Mouse (Mus musculus) mesoderm, embryonic 11.5 days (tissue): ENCODE data around the gene Akap13.
"Not testable (repeated sequence)": the region's sequence is repeated elsewhere in the genome, so short reads cannot be mapped to it uniquely, and the experiment has no call there.

Experiments used
- DNase-seq: peaks from one replicate; pipeline ENCODE4 v3.0.0-alpha.2; 2012; ENCODE audit warnings: low read depth, low spot score

Gene Akap13

DNA sequence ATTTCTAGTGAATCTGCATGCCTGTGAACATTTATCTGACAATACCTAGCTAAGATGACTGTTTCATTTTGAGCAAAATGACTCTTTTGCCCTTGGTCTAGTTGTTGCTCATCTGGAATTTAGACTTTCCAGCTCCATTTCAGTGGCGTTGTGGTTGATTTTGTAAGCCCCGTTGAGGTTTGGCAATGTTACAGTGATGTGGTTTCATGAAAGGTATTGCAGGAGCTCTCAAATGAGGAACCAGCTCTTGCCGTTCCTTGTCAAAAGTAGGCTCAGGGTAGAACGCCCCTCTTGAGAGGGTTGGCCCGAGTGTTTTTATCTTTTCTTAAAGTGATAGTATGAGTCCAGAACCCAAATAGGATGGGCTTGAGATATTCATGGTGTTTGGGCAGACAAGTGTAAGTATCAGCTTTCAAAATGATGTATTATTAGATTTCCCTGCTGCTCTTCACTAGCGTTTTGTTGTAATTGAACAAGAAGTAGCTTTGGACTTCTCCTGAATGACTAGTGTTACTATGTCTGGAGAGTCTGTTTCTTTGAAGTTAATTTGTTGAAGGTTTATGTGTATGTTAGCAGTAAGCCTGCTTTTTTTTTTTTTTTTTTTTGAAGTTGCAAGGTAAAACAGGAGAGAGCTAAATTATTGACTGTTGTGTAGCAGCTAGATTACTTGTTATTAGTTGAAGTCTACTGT, 140.9 kb downstream of the Akap13 start:
- DNase-seq: no peak

DNA sequence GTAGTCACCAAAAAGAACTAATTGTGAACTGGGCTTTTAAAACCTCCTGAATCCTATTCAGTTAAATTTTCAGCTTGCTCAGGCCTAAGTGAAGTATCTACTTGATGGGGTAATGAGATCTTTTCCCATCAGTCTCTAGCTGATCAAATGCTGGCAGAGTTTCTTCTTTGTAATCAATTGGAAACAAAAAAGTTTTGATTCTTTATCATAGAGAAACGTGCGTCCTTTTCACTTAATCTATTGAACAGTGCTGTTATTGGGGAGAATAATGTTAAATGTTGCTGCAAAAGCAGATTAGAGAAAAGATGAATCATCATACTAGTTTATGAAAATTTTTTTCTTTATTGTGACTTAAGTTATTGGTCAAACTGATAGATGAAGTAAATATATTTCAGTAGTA, 142.5 kb downstream of the Akap13 start:
- no peak for DNase-seq

DNA sequence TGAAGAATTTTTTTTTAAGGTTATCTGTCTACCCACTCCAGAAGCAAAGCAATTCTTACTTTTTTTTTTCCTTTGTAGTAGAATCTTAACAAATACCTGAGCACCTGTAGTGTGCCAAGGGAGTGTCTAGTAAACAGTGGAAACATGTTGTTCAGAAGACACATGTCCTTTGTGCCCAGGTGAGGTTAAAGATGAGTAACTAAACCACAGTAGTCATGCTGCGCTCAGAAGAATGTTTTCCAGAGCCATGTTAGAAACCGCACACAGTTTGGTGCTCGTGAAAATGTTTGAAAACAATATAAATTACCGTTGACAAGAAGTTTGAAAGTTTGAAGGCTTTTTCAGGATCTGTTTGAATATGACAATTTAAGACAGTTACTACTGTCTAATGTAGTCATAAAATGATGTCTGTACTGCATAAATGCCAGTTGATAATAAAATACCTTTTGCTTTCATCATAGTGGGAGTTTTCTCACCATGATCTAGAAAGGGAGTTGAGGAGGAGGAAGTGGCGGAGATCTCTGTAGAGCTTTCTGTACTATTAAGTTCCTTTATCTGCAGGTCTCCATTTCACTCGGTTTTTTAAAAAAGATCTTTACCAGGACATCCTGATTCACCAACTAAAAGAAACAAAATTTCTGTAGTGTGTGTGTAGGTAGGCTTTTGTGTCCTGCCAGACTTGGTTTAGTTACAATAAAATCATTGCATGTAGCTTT, 145.2 kb downstream of the Akap13 start:
- no peak for DNase-seq

DNA sequence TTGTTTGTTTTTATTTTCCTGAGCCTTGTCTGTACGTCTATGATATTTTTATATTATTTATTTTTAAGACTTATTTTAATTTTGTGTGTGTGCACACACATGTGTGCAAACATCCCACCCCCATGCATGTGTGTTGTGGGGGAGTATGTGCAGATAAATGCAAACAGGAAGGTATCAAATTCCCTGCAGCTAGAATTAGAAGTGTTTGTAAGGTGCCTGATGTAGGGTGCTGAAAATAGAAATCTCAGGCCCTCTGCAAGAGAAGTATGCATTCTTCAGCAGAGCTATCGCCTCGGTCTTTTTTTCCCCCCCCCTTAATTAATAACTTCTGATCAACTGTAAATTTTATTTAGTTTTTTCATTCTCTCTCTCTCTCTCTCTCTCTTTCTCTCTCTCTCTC, 151.9 kb downstream of the Akap13 start:
- DNase-seq: no peak

DNA sequence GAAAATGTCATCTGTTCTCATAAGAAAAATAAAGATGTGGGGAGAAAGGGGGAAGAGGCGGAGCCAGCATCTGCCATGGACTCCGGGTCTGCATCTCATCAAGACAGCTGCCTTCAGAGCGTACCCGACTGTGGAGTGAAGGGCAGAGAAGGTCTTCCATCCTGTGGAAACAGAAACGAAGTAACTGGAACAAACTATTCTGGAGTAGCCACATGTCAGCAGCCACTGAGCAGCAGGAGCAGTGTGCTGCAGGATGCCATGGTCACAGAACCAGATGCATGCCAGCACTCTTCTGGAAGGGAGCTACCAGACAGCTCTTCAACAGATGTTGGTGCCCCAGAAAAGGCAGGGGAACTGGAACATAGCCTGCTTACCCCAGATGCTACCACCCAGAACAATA, 153.4 kb downstream of the Akap13 start:
- no peak for DNase-seq

DNA sequence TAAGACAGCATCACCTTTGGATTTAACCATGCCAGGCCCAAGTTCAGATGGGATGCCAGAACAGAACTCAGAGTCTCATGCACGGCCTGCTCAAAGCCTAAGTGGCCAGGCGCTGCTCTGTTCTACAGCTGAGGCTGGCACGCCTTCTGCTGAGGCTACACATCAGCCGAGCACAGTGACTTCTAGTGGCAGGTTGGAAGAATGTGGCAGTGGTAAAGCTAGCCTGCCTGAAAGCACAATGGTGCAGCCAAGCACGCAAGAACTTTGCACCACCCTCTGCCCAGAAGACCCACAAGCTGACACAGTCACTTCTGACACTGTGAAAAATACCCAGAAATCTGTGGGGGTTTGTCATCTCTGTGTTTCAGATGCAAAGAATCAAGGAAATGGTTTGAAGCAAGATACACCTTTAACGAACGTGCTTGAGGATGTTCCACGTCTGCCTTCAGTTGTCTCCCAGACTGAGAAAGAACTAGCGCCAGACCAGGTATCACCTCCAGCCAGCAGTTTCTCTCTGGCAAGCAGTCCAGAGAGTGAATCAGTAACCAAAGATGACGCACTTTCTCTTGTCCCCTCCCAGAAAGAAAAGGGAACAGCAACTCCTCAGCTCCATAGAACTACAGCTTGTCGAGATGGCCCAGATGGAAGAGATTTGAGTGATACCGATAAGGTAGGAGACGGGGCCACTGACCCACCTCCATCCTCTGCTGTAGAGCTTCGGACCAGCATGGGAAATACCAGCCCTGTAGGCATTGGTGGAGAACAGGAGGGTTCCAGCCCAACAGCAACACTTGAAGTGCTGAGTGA, 154.3 kb downstream of the Akap13 start:
- DNase-seq: no peak

DNA sequence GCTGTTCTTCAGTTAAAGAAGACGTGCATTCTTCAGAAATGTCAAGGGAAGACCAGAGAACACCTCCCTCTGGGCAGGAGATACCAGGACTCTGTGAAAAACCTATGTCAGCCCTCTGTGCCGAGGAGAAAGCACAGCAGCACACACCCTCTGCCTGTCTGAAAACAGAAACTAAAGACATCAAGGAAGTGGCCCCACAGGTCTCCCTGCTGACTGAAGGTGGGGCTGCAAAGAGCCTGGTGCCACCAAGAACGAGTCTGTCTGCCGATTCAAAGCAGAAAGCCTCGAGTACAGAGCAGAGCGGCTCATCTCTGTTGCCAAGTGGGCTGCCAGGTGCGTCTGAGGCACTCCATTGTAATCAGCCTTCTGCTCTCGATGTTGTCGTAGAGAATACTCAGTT, 155.1 kb downstream of the Akap13 start:
- DNase-seq: no peak

DNA sequence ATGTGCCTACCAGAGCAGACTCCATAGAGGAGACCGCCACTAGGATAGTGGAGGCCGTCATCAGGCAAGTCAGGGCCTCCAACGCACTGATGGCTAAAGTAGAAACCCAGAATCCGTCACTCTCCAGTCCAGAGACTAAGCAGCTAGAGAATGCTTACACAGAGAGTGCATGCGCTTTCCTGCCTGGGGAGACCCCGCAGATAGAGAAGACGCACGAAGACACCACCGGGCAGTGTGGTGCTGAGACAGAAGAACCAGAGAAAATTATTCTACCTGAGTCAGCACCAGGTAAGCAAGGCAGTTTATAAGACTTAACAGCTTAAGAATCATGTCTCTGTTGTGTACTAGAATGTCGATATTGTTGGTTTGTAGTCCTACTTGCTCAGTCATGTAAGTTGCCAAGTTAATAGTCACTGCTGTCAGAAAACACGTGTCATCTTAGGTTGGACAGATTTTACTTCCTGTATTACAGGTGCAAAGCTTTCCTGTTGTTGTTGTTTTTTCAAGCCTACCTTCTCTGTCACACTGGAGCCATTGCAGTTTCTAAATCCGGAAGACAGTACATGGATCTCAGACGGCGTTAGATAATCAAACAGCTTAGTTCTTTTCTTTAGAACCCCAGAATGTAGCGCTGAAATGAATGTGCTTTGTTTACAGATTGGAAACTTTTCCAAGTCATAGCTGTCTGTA, 156.1 kb downstream of the Akap13 start:
- DNase-seq: no peak

DNA sequence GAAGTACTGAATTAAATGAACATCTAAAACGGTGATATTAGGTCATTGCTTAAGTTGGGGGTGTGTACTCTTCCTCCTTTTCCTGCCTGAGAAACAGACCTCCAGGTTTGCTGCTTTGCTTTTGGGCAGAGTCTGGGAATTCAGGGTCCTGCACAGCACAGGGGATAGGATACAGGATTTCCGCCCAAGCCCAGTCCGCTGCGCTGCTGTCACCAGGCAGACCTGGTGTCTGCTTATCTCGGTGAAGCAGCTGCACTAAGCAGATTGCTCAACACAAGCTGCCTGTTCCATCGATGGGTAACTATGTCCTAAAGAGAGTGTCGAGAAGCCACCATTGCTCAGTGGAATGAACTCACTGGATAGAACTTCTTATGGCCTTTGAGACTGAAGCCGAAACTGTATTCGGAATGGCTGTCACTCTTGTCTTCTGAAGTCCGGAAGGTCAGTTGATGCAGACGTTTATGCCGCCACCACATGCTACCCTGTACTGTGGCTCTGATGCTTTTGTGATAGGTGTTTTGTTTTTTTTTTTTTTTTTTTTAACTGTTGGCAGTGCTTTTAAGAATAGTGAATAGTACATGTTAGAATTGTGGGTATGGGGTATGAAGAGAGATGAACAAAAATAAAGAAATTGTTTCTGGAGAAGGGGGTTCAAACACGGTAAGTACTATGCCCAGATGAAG, 156.8 kb downstream of the Akap13 start:
- no peak for DNase-seq

DNA sequence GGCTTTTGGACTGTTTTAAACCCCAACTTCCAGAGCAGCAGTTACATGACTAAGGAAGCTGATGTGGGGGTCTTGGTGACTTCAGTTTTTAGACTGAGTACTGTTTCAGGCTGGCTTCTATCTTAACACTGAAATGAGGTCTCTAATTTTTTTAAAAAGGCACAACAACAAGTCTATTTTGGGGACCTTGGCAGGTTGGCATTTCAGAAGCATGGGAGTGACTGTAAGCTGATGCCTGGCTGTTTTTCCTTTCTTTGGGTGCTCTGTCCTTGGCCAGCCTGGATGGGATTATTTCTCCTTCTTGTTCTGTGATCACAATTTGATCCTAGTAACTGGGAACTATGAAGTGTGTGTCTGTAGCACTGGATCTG, 157.3 kb downstream of the Akap13 start:
- DNase-seq: no peak

DNA sequence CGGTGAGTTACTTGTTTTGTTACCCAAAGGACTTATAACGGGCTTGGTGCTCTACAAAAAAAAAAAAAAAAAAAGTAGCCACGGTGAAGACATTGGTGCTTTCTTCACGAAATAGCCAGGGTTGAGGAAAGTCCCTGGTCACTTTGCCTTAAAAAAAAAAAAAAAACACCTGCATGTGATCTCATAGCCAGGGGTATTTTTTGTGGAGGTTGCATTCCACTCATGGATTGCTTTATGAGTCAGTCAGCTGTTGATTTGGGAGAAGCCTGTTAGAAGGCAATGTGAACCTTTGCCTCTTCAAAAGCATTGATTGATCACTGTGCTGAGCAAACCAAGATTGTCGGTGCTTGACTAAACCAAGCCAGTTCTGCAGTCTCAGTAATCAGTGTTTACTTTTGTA, 157.9 kb downstream of the Akap13 start:
- no peak for DNase-seq

DNA sequence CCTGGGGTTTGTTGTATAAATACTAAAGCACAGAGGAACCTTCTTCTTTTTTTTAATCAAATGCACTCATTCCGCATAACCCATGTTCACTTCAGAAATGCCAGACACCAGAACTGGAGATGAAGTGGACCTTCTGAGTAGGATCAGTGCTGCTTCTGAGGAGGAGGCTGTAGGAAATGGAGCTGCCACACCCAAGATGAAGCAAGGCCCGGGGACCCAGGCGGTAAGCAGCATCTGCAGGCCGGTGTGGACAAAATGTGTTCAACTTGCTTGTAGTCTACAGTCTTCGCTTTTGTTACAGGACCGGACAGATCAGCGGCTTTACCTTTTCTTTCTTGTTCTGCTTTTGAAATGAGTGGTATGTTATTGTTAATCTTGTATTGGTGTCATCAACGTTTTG, 159.5 kb downstream of the Akap13 start:
- no peak for DNase-seq

DNA sequence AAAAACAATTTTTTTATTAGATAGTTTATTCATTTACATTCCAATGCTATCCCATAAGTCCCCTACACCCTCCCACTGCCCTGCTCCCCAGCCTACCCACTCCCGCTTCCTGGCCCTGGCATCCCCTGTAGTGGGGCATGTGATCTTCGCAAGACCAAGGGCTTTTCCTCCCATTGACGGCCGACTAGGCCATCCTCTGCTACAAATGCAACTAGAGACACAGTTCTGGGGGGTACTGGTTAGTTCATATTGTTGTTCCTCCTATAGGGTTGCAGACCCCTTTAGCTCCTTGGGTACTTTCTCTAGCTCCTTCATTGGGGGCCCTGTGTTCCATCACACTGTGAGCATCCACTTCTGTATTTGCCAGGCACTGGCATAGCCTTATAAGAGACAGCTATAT, 161.9 kb downstream of the Akap13 start:
- not testable (repeated sequence) for DNase-seq

DNA sequence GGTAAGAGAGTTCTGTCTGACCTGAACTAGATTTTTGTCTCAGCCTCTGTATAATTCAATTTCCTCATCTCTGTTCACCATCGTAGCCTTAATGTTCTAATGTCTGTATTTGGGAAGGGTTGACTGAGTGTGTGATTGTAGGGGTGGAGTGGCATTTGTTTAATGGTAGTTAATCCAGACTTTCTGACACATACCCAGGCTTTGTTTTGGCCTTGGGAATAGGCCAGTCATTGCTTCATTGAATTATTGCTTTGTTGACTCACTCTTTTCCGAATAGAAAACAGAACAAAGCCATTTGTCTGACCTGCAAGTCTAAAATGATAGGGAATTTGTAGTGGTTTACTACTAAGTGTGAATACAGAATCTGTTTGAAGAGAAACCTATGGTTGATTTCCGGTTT, 163.4 kb downstream of the Akap13 start:
- DNase-seq: no peak

DNA sequence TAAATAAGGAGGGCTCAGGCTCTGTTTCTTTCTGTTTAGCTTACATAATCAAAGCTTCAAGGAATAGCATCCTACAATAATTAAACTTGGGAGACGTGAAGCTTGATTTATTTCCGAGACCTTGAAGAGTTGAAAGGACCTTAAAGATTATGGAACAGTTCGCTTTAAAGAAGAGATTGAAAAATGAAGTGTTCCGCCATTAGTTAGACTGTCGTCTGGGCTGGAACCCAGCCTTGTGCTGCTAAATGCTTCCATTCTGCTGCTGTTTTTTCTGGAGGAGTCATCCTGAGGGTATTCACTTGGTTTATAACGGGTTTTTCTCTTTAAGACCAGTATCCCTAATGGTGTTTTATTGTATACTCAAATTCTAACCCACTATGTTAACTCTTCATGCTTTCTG, 164.5 kb downstream of the Akap13 start:
- DNase-seq: no peak

DNA sequence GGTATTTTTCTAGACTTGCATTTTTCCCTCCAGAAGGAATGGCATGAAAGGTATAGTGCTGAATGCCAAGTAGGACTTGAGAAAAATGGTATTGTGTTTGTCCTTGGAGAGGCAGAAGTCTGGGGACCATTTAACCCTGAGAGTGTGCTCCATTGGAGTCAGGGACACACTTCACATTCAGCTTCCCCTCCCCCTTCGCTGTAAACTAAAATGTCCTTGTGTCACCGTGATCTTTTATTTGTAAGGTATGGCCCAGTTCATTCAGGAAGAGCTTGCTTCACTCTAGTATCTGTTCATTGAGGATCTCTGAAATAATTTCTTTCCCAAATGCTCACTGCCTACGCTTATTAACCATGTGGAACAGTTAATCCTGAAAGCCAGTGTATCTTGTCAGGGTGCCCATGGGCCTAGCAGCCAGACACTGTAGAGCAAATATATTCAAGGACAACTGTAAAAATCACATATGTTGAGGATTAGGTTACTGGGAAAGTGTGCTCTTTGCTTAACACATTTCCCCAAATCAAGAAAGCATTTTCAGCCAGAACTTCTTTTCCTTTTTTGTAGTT, 165.1 kb downstream of the Akap13 start:
- no peak for DNase-seq

DNA sequence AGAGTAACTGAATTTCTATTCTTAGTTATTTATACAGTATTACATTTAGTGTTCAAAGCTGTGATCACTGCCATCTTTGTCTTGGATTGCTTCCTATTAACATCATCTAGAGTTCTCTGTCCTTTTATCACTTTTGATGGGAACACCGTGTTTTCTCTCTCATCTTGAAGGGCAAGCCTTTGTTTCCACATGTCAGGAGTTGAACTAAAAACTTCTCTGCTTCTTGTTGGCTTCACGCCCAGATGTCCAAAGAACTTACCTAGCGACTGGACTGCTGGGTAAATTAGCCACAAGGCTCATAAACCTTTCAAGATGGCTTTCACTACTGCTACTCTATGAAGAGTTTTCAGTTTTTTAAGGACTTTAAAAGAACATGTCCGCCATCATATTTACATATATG, 165.6 kb downstream of the Akap13 start:
- DNase-seq: no peak

DNA sequence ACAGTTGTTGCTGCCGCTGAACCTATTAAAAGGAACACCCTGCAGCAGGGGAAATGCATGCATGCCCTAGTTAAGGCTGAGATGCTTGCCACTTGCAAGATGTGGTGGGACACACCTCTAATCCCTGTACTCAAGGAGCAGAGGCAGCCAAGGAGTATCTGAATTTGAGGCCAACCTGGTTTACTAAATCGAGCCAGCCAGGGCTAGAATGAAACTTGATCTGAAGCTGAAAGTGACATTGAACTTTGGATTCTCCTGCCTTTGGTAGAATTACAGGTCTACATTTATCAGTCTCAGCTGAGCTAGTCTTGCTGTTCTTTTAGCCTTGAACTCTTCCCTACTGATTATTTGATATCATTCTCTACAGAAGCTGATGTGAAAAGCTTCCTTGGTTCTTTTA, 172.5 kb downstream of the Akap13 start:
- DNase-seq: no peak

DNA sequence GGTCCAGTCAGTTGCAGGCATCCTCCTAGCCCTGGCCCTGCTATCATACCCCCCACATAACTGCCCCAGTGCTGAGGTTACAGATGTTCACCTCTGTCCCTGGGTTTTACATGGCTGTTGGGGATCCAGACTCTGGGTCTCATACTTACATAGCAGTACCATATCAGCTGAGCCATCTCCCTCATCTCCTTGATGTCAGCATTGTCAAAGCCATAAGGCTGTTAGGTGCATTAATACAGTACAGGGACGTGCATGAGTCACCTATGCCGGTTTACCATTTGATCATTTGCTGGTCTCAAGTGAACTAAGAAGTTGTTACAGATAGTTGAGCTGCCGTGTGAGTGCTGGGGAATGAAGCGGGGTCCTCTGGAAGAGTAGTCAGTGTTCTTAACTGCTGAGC, 174.3 kb downstream of the Akap13 start:
- DNase-seq: no peak

DNA sequence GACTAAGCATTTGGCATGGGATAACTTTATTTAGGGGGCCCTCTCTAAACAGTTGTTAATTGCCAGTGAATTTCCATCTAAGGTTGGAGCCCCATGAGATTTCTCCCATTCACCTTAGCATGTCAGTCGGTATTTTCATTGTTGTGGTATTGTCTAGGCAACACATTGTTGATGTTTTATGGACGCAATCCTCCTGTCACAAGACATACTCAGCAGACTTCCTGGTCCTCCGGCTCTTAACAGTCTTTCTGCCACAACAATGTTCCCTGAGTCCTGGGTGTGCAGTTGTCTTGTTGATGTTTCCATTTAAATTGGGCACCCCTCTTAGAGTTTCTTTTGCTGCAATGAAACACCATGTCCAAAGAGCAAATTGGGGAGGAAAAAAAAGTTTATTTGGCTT, 177.6 kb downstream of the Akap13 start:
- no peak for DNase-seq

DNA sequence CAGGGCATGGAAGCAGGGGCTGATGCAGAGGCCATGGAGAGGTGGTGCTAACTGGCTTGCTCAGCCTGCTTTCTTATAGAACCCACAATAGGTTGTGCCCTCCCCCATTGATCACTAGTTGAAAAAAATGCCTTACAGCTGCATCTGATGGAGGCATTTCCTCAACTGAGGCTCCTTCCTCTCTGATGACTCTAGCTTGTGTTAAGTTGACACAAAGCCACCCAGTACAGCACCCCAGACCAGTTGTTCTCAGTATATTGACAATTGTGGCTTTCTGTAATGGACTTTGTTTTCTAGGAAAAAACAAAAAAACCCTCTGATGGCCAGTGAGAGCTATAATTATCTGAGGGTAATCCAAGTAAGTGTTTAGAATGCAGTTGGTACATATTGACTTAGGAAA, 178.1 kb downstream of the Akap13 start:
- DNase-seq: no peak
